Mouse (Mus musculus): ENCODE results near the gene Ythdf2. TPM values are rescaled to one million over a fixed set of nuclear protein-coding genes. Genes with fewer than 3 reads are reported as not detected.

The Ythdf2 gene
- total RNA-seq, 2 experiments from 2014 or later, result 32.9 to 35.0 TPM

GRCm38 (mm10) chr4:132211091-132211942, 786 bp downstream of the Ythdf2 start:
- ATAC-seq (ENCODE audit: poor library complexity, severe bottlenecking), result 0 out of 2 replicates have a peak, but pooled peaks have one; percentile 9

GRCm38 (mm10) chr4:132210325-132210724, 1.8 kb downstream of the Ythdf2 start:
- no peak for ATAC-seq (ENCODE audit: poor library complexity, severe bottlenecking)

- ATAC-seq (ENCODE audit: poor library complexity, severe bottlenecking), result no peak
These were observed 2.8 kb downstream of the Ythdf2 start for GRCm38 (mm10) chr4:132209299-132209698.

GRCm38 (mm10) chr4:132207280-132207679, 4.8 kb downstream of the Ythdf2 start:
- ATAC-seq (ENCODE audit: poor library complexity, severe bottlenecking), result no peak

GRCm38 (mm10) chr4:132198771-132199170, 13.3 kb downstream of the Ythdf2 start:
- ATAC-seq (ENCODE audit: poor library complexity, severe bottlenecking), result no peak

GRCm38 (mm10) chr4:132198285-132198712, 13.8 kb downstream of the Ythdf2 start:
- no peak; the same call in 1 of the 2 replicates for ATAC-seq (ENCODE audit: poor library complexity, severe bottlenecking)

- no peak for ATAC-seq (ENCODE audit: poor library complexity, severe bottlenecking)
These were observed 17.1 kb downstream of the Ythdf2 start for GRCm38 (mm10) chr4:132194975-132195374.

- no peak for ATAC-seq (ENCODE audit: poor library complexity, severe bottlenecking)
These were observed 17.7 kb downstream of the Ythdf2 start for GRCm38 (mm10) chr4:132194373-132194772.

GRCm38 (mm10) chr4:132187826-132188401, 24.2 kb downstream of the Ythdf2 start:
- ATAC-seq (ENCODE audit: poor library complexity, severe bottlenecking), result no peak

GRCm38 (mm10) chr4:132183162-132183561, 28.9 kb downstream of the Ythdf2 start:
- ATAC-seq (ENCODE audit: poor library complexity, severe bottlenecking), result no peak

GRCm38 (mm10) chr4:132181721-132182658, 30.1 kb downstream of the Ythdf2 start:
- ATAC-seq (ENCODE audit: poor library complexity, severe bottlenecking), result no peak

- no peak for ATAC-seq (ENCODE audit: poor library complexity, severe bottlenecking)
These were observed 31.4 kb downstream of the Ythdf2 start for GRCm38 (mm10) chr4:132180710-132181109.

- ATAC-seq (ENCODE audit: poor library complexity, severe bottlenecking), result peak; percentile 88
These were observed 33.5 kb downstream of the Ythdf2 start for GRCm38 (mm10) chr4:132178630-132179059.

- ATAC-seq (ENCODE audit: poor library complexity, severe bottlenecking), result no peak
These were observed 35.6 kb downstream of the Ythdf2 start for GRCm38 (mm10) chr4:132176474-132176873.

GRCm38 (mm10) chr4:132170891-132171290, 41.2 kb downstream of the Ythdf2 start:
- ATAC-seq (ENCODE audit: poor library complexity, severe bottlenecking), result no peak

- no peak for ATAC-seq (ENCODE audit: poor library complexity, severe bottlenecking)
These were observed 42.3 kb downstream of the Ythdf2 start for GRCm38 (mm10) chr4:132169761-132170160.

- no peak for ATAC-seq (ENCODE audit: poor library complexity, severe bottlenecking)
These were observed 42.8 kb downstream of the Ythdf2 start for GRCm38 (mm10) chr4:132169271-132169670.

- peak; percentile 76 for ATAC-seq (ENCODE audit: poor library complexity, severe bottlenecking)
These were observed 44.7 kb downstream of the Ythdf2 start for GRCm38 (mm10) chr4:132167436-132167835.

- ATAC-seq (ENCODE audit: poor library complexity, severe bottlenecking), result no peak
These were observed 45.5 kb downstream of the Ythdf2 start for GRCm38 (mm10) chr4:132166350-132167290.

GRCm38 (mm10) chr4:132165691-132166090, 46.4 kb downstream of the Ythdf2 start:
- no peak for ATAC-seq (ENCODE audit: poor library complexity, severe bottlenecking)

Data from megakaryocyte, adult 5-6 weeks (primary cell).